Mouse (Mus musculus) MEL (cell line): ENCODE measurements around the gene Shank3. TPM values are rescaled to one million over a fixed set of nuclear protein-coding genes. Genes with fewer than 3 reads are reported as not detected.

Experiments
- DNase-seq: peaks from one replicate; pipeline ENCODE4 v3.0.0; 2011; ENCODE audit warnings: low read depth, low spot score
- H3K27ac ChIP-seq: 2 replicates; pipeline ENCODE4 v1.5.1; 2012; ENCODE audit warnings: low read depth, mild to moderate bottlenecking, control low read depth, low read length, moderate library complexity; ENCODE audit not compliant: control insufficient read depth
- H3K27me3 ChIP-seq, 2 experiments: fragments of 150-350 bp in 1 of 2; sonication (generic) in 1 of 2; 2 replicates each; pipeline ENCODE4 v1.6.1; 2012; ENCODE audit warnings: low read length in 2 of 2, mild to moderate bottlenecking in 2 of 2, improper control_type of control experiment in 1 of 2, moderate library complexity in 1 of 2; ENCODE audit not compliant: insufficient read depth in 2 of 2, control insufficient read depth in 1 of 2
- H3K36me3 ChIP-seq, 2 experiments: 2 replicates each; pipeline ENCODE4 v1.6.1; 2012 to 2014; ENCODE audit warnings: low read length in 2 of 2, improper control_type of control experiment in 1 of 2, inconsistent platforms in 1 of 2, mild to moderate bottlenecking in 1 of 2; ENCODE audit not compliant: insufficient read depth in 2 of 2, control insufficient read depth in 1 of 2
- H3K4me1 ChIP-seq, 2 experiments: fragments of 150-350 bp in 1 of 2; sonication (generic) in 1 of 2; 2 replicates each; pipeline ENCODE4 v1.6.1; 2012; ENCODE audit warnings: low read length in 2 of 2, improper control_type of control experiment in 1 of 2, mild to moderate bottlenecking in 1 of 2; ENCODE audit not compliant: insufficient read depth in 2 of 2, control insufficient read depth in 1 of 2
- H3K4me3 ChIP-seq, 2 experiments: fragments of 150-350 bp in 1 of 2; sonication (generic) in 1 of 2; 2 replicates each; pipeline ENCODE4 v1.5.1; 2012; ENCODE audit warnings: low read depth in 2 of 2, low read length in 2 of 2, mild to moderate bottlenecking in 2 of 2, moderate library complexity in 2 of 2, control low read depth in 1 of 2, improper control_type of control experiment in 1 of 2; ENCODE audit not compliant: control insufficient read depth in 1 of 2, insufficient read depth in 1 of 2
- H3K79me2 ChIP-seq: 2 replicates; pipeline ENCODE4 v1.6.1; 2012; ENCODE audit warnings: mild to moderate bottlenecking, low read length, moderate library complexity; ENCODE audit not compliant: control insufficient read depth, poor library complexity, insufficient read depth
- H3K9ac ChIP-seq: 2 replicates; pipeline ENCODE4 v1.6.1; 2012; ENCODE audit warnings: low read depth, mild to moderate bottlenecking, control low read depth, low read length, moderate library complexity; ENCODE audit not compliant: control insufficient read depth, poor library complexity, severe bottlenecking
- H3K9me3 ChIP-seq: fragments of 150-350 bp; sonication (generic); replicated peaks from 2 replicates; pipeline ENCODE4 v1.6.1; 2012; ENCODE audit warnings: mild to moderate bottlenecking, low read length, improper control_type of control experiment, moderate library complexity; ENCODE audit not compliant: insufficient read depth
- BHLHE40 ChIP-seq: IDR thresholded peaks from 2 replicates; pipeline ENCODE4 v1.6.1; 2012; ENCODE audit warnings: low read depth, mild to moderate bottlenecking, inconsistent platforms, low read length, improper control_type of control experiment, borderline replicate concordance
- CHD1 ChIP-seq: IDR thresholded peaks from 2 replicates; pipeline ENCODE4 v1.6.1; 2012; ENCODE audit warnings: low read depth, mild to moderate bottlenecking, inconsistent platforms, low read length, improper control_type of control experiment
- CHD2 ChIP-seq: IDR thresholded peaks from 2 replicates; pipeline ENCODE4 v1.6.1; 2011; ENCODE audit warnings: low read length, improper control_type of control experiment
- ELF1 ChIP-seq: IDR thresholded peaks from 2 replicates; pipeline ENCODE4 v1.6.1; 2014; ENCODE audit warnings: low read depth, mild to moderate bottlenecking, inconsistent platforms, low read length, improper control_type of control experiment, moderate library complexity
- EP300 ChIP-seq, 2 experiments: IDR thresholded peaks; 2 replicates each; pipeline ENCODE4 v1.6.1; 2011; ENCODE audit warnings: improper control_type of control experiment in 2 of 2, low read length in 2 of 2, low read depth in 1 of 2, mild to moderate bottlenecking in 1 of 2
- ETS1 ChIP-seq: IDR thresholded peaks from 2 replicates; pipeline ENCODE4 v1.6.1; 2012; ENCODE audit warnings: low read depth, mild to moderate bottlenecking, inconsistent platforms, low read length, improper control_type of control experiment, moderate library complexity
- GABPA ChIP-seq: IDR thresholded peaks from 2 replicates; pipeline ENCODE4 v1.6.1; 2012; ENCODE audit warnings: low read depth, mild to moderate bottlenecking, inconsistent platforms, low read length, improper control_type of control experiment, moderate library complexity
- GATA1 ChIP-seq: IDR thresholded peaks from 2 replicates; pipeline ENCODE4 v1.6.1; 2011; ENCODE audit warnings: low read depth, low read length, improper control_type of control experiment
- HCFC1 ChIP-seq: IDR thresholded peaks from 2 replicates; pipeline ENCODE4 v1.6.1; 2012; ENCODE audit warnings: low read depth, mild to moderate bottlenecking, inconsistent platforms, low read length, improper control_type of control experiment, moderate library complexity
- JUND ChIP-seq: IDR thresholded peaks from 2 replicates; pipeline ENCODE4 v1.6.1; 2011; ENCODE audit warnings: low read depth, mild to moderate bottlenecking, improper control_type of control experiment, low read length
- KAT2A ChIP-seq: conservative IDR thresholded peaks from 2 replicates; pipeline ENCODE4 v1.6.1; 2012; ENCODE audit warnings: low read depth, low read length, improper control_type of control experiment, inconsistent platforms
- MAFK ChIP-seq: IDR thresholded peaks from 2 replicates; pipeline ENCODE4 v1.6.1; 2011; ENCODE audit warnings: low read depth, mild to moderate bottlenecking, low read length, improper control_type of control experiment, borderline replicate concordance
- MAX ChIP-seq: IDR thresholded peaks from 2 replicates; pipeline ENCODE4 v1.6.1; 2011; ENCODE audit warnings: low read length, improper control_type of control experiment
- MAZ ChIP-seq: IDR thresholded peaks from 2 replicates; pipeline ENCODE4 v1.6.1; 2012; ENCODE audit warnings: low read depth, mild to moderate bottlenecking, inconsistent platforms, low read length, improper control_type of control experiment
- MEF2A ChIP-seq: IDR thresholded peaks from 2 replicates; pipeline ENCODE4 v1.6.1; 2014; ENCODE audit warnings: low read depth, mild to moderate bottlenecking, inconsistent platforms, low read length, improper control_type of control experiment; ENCODE audit not compliant: poor library complexity, insufficient replicate concordance, severe bottlenecking; ENCODE audit errors: extremely low read depth
- MYB ChIP-seq: IDR thresholded peaks from 2 replicates; pipeline ENCODE4 v1.6.1; 2011; ENCODE audit warnings: mild to moderate bottlenecking, low read depth, low read length, improper control_type of control experiment
- NRF1 ChIP-seq: IDR thresholded peaks from 2 replicates; pipeline ENCODE4 v1.6.1; 2014; ENCODE audit warnings: low read depth, mild to moderate bottlenecking, inconsistent platforms, low read length, improper control_type of control experiment, moderate library complexity; ENCODE audit not compliant: poor library complexity, insufficient read depth, severe bottlenecking
- POLR2A ChIP-seq, 2 experiments: IDR thresholded peaks; 2 replicates each; pipeline ENCODE4 v1.6.1; 2011 to 2012; ENCODE audit warnings: low read length in 2 of 2, mild to moderate bottlenecking in 2 of 2, control low read depth in 1 of 2, improper control_type of control experiment in 1 of 2, low read depth in 1 of 2, moderate library complexity in 1 of 2; ENCODE audit not compliant: control insufficient read depth in 1 of 2, insufficient read depth in 1 of 2, poor library complexity in 1 of 2
- POLR2AphosphoS2 ChIP-seq: IDR thresholded peaks from 2 replicates; pipeline ENCODE4 v1.6.1; 2011; ENCODE audit warnings: low read length, improper control_type of control experiment
- POLR2AphosphoS5 ChIP-seq: IDR thresholded peaks from 2 replicates; pipeline ENCODE4 v1.6.1; 2012; ENCODE audit warnings: low read depth, borderline replicate concordance, mild to moderate bottlenecking, inconsistent platforms, low read length, moderate library complexity, mixed read lengths
- RCOR1 ChIP-seq: IDR thresholded peaks from 2 replicates; pipeline ENCODE4 v1.6.1; 2012; ENCODE audit warnings: low read depth, mild to moderate bottlenecking, inconsistent platforms, low read length, improper control_type of control experiment
- SIN3A ChIP-seq: IDR thresholded peaks from 2 replicates; pipeline ENCODE4 v1.6.1; 2012; ENCODE audit warnings: low read length, improper control_type of control experiment, inconsistent platforms
- TAL1 ChIP-seq: IDR thresholded peaks from 2 replicates; pipeline ENCODE4 v1.6.1; 2012; ENCODE audit warnings: mild to moderate bottlenecking, inconsistent platforms, low read length, moderate library complexity, mixed read lengths
- UBTF ChIP-seq: IDR thresholded peaks from 2 replicates; pipeline ENCODE4 v1.6.1; 2012; ENCODE audit warnings: low read depth, mild to moderate bottlenecking, inconsistent platforms, low read length, improper control_type of control experiment, moderate library complexity, borderline replicate concordance; ENCODE audit not compliant: insufficient read depth
- USF1 ChIP-seq: IDR thresholded peaks from 2 replicates; pipeline ENCODE4 v1.6.1; 2014; ENCODE audit warnings: low read depth, mild to moderate bottlenecking, inconsistent platforms, low read length, improper control_type of control experiment, moderate library complexity
- ZC3H11A ChIP-seq: IDR thresholded peaks from 2 replicates; pipeline ENCODE4 v1.6.1; 2012; ENCODE audit warnings: low read depth, mild to moderate bottlenecking, inconsistent platforms, low read length, improper control_type of control experiment
- ZKSCAN1 ChIP-seq: IDR thresholded peaks from 2 replicates; pipeline ENCODE4 v1.6.1; 2012; ENCODE audit warnings: low read depth, mild to moderate bottlenecking, inconsistent platforms, low read length, improper control_type of control experiment, moderate library complexity
- ZMIZ1 ChIP-seq: IDR thresholded peaks from 2 replicates; pipeline ENCODE4 v1.6.1; 2012; ENCODE audit warnings: low read depth, mild to moderate bottlenecking, inconsistent platforms, low read length, improper control_type of control experiment, moderate library complexity
- polyA plus RNA-seq, 2 experiments: library from polyadenylated mRNA; stranded (reverse) in 1 of 2; unstranded in 1 of 2; fragments of >175 nt in 1 of 2; fragments of >200 nt in 1 of 2; gene quantifications; 2 replicates each; pipeline versions ENCODE4 v1.2.1 to v1.2.4; 2012; ENCODE audit warnings: low replicate concordance in 2 of 2, low read depth in 1 of 2; ENCODE audit not compliant: insufficient read length in 2 of 2, insufficient read depth in 1 of 2, missing spikeins in 1 of 2
- total RNA-seq: library from RNA; depleted of rRNA; stranded (reverse); fragments of 300-350 nt; gene quantifications from 2 replicates; pipeline ENCODE4 v1.2.3, GENCODE M21; 2012

Gene Shank3
- total and polyA plus RNA-seq, 3 experiments: 14.2 to 20.3 TPM; not detected in 1

- TF ChIP-seq POLR2A (IDR thresholded peaks at IDR 0.05; ENCODE audit: control insufficient read depth in 1 of 2, insufficient read depth in 1 of 2, low read depth in 1 of 2, low read length in 2 of 2, poor library complexity in 1 of 2): no peak
- no peak for TF ChIP-seq MAFK
- no peak for TF ChIP-seq JUND
- TF ChIP-seq ZMIZ1: no peak
- no peak for TF ChIP-seq ETS1
- no peak for TF ChIP-seq ZC3H11A
- TF ChIP-seq RCOR1: no peak
- no peak for TF ChIP-seq TAL1
- TF ChIP-seq EP300 (IDR thresholded peaks at IDR 0.05; ENCODE audit: low read depth in 1 of 2, low read length in 2 of 2): no peak
- no peak for TF ChIP-seq GATA1
- TF ChIP-seq KAT2A: no peak
- no peak for TF ChIP-seq UBTF
- TF ChIP-seq CHD1: no peak
- no peak for TF ChIP-seq CHD2
- no peak for TF ChIP-seq NRF1
- no peak for TF ChIP-seq POLR2AphosphoS5
- Histone ChIP-seq H3K27ac (no peak overlapping the region), H3K4me1 (no peaks in the 10 kb centered on the region), H3K9ac (no peak overlapping the region), H3K27me3 (no peaks in the 10 kb centered on the region), H3K9me3 (no peaks in the 10 kb centered on the region), H3K79me2 (no peaks in the 10 kb centered on the region), H3K4me3 (no peak overlapping the region), H3K36me3 (no peaks in the 10 kb centered on the region; a peak in 1 of 4 replicates)
- DNase-seq: no peak
Measured at GRCm38 (mm10) chr15:89532026-89532923, 32.9 kb downstream of the Shank3 start.

DNA sequence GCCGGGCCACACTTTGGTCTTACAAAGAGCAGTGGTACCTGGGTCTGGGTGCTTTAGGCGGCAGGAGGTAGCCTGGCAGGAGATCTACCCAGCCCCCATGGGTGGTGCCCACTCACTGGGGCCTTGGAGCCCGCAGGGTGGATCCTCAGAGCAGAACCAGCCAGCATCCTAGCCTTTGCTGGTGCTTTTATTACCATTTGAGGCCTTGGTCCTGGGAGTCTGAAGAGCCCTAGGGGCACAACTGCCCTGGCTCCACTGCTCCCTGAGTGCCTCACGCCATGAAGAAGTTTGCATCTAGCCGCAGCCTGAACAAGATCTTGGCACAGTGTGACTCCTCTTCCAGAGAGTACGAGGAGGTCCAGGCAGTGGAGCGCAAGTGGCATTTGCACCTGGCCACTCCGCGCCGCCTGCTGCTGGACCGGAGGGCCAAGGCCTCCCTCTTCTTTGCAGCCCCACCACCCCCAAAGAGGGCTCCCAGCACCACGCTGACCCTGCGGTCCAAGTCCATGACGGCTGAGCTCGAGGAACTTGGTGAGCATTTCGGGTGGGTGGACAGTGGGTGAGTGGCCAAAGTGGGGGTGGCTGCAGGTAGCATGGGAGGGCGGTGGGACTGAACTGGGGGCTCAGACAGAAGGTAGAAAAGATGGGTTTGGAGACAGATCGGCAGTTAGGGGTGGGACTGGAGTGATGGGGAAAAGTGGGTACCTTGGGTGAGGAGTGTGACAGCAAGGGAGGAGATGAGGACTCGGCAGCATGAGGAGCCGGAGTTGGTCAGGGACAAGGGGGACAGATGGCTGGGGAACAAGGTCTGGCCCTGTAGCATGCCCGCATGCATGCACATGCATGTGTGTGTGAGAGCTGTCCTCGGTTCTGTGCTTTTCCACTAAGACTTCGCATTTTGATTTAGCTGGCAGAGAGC is 33.8 kb downstream of the Shank3 start:
- H3K27me3 ChIP-seq: no peaks in the 10 kb centered on the region
- TF ChIP-seq MYB (no peak), MAZ (no peak), GABPA (no peak), KAT2A (no peak), MEF2A (no peak), BHLHE40 (no peak), SIN3A (no peak), CHD1 (no peak), MAFK (no peak), MAX (no peak), HCFC1 (no peak), USF1 (no peak), ELF1 (no peak), EP300 (IDR thresholded peaks at IDR 0.05; ENCODE audit: low read depth in 1 of 2, low read length in 2 of 2) (no peak), ZKSCAN1 (no peak), POLR2AphosphoS2 (no peak)

More for the DNA sequence above, 33.8 kb downstream of the Shank3 start:
- no peak for DNase-seq
- H3K4me3 ChIP-seq: no peak overlapping the region
- no peaks in the 10 kb centered on the region for H3K79me2 ChIP-seq
- H3K9ac ChIP-seq: no peak overlapping the region
- no peaks in the 10 kb centered on the region for H3K9me3 ChIP-seq
- H3K27ac ChIP-seq: no peak overlapping the region
- H3K36me3 ChIP-seq: no peaks in the 10 kb centered on the region; a peak in 1 of 4 replicates
- no peaks in the 10 kb centered on the region for H3K4me1 ChIP-seq
